Mouse (Mus musculus) olfactory bulb, adult 2 months (tissue): ENCODE measurements around the gene Bmpr1a. TPM values are rescaled to one million over a fixed set of nuclear protein-coding genes. Genes with fewer than 3 reads are reported as not detected.

Source experiments
- H3K27ac ChIP-seq: fragments of 200-500 bp; 2 replicates; pipeline ENCODE4 v1.5.1; 2012; ENCODE audit warnings: low read depth, low read length; ENCODE audit not compliant: insufficient read depth
- H3K4me1 ChIP-seq: fragments of 200-500 bp; 2 replicates; pipeline ENCODE4 v1.6.1; 2012; ENCODE audit warnings: low read length; ENCODE audit not compliant: control insufficient read depth, insufficient read depth
- H3K4me3 ChIP-seq: fragments of 200-500 bp; 2 replicates; pipeline ENCODE4 v1.5.1; 2012; ENCODE audit warnings: mild to moderate bottlenecking, low read depth, low read length, moderate library complexity; ENCODE audit not compliant: insufficient read depth
- CTCF ChIP-seq: fragments of 200-500 bp; IDR thresholded peaks from 2 replicates; pipeline ENCODE4 v1.5.1; 2012; ENCODE audit warnings: low read depth, mild to moderate bottlenecking, low read length, moderate library complexity; ENCODE audit not compliant: insufficient read depth
- POLR2A ChIP-seq: fragments of 200-500 bp; IDR thresholded peaks from 2 replicates; pipeline ENCODE4 v1.6.1; 2012; ENCODE audit warnings: mild to moderate bottlenecking, low read depth, low read length, moderate library complexity; ENCODE audit not compliant: insufficient read depth
- WGBS: fragments of 180-500 bp; shearing (Covaris S2); methylation state at CpG from one replicate; pipeline ENCODE4 v1.1.7; 2018; 5-methylcytosine and 5-hydroxymethylcytosine counted together
- polyA plus RNA-seq: library from polyadenylated mRNA; stranded (reverse); fragments of >200 nt; gene quantifications from 2 replicates; pipeline ENCODE4 v1.2.4, GENCODE M21; 2012; ENCODE audit warnings: low replicate concordance; ENCODE audit not compliant: missing spikeins, insufficient read depth, insufficient read length

The Bmpr1a gene
- polyA plus RNA-seq, 1 experiment = not detected

GRCm38 (mm10) chr14:34535883-34536282 is 32.7 kb upstream of the Bmpr1a start:
- no peak overlapping the region for H3K4me3 ChIP-seq
- TF ChIP-seq CTCF (no peak), POLR2A (no peak)
- WGBS = 91% methylated on average over 4 of the region's 4 CpGs
- no peak overlapping the region for H3K27ac ChIP-seq
- H3K4me1 ChIP-seq = peaks cover 4% of the 10 kb centered on the region

GRCm38 (mm10) chr14:34533537-34533936 is 30.4 kb upstream of the Bmpr1a start:
- 69% methylated on average over 5 of the region's 5 CpGs for WGBS
- no peak overlapping the region for H3K27ac ChIP-seq
- TF ChIP-seq CTCF (no peak), POLR2A (no peak)
- no peak overlapping the region for H3K4me3 ChIP-seq
- peaks cover 5% of the 10 kb centered on the region; the same call in 1 of the 2 replicates for H3K4me1 ChIP-seq

GRCm38 (mm10) chr14:34532536-34532935 is 29.4 kb upstream of the Bmpr1a start:
- H3K4me1 ChIP-seq = peaks cover 9% of the 10 kb centered on the region
- 88% methylated on average over 6 of the region's 6 CpGs for WGBS
- TF ChIP-seq CTCF (no peak), POLR2A (no peak)
- H3K27ac ChIP-seq = no peak overlapping the region
- no peak overlapping the region for H3K4me3 ChIP-seq

- no peak for TF ChIP-seq CTCF
- no peak for TF ChIP-seq POLR2A
- Histone ChIP-seq H3K4me1 (peaks cover 9% of the 10 kb centered on the region), H3K27ac (no peak overlapping the region), H3K4me3 (no peak overlapping the region)
- WGBS = 28% methylated on average over 8 of the region's 8 CpGs
Observed at GRCm38 (mm10) chr14:34528804-34529203, 25.7 kb upstream of the Bmpr1a start.

- Histone ChIP-seq H3K4me3 (no peak within 1 kb of the TSS), H3K4me1 (no peaks in the 10 kb centered on the region; the same call in 1 of the 2 replicates), H3K27ac (no peak within 1 kb of the TSS)
- WGBS = 86% methylated on average over 8 of the region's 8 CpGs
- TF ChIP-seq POLR2A = no peak
- TF ChIP-seq CTCF = no peak
Observed at GRCm38 (mm10) chr14:34522701-34523100, 19.6 kb upstream of the Bmpr1a start, which contains the start of gene 9230112D13Rik. Gene 9230112D13Rik, minus strand, starts transcription at chr14:34522801.

GRCm38 (mm10) chr14:34517959-34518544 is 14.9 kb upstream of the Bmpr1a start:
- WGBS = 92% methylated on average over 8 of the region's 8 CpGs
- no peak overlapping the region for H3K4me3 ChIP-seq
- H3K27ac ChIP-seq = no peak overlapping the region
- TF ChIP-seq POLR2A (no peak), CTCF (no peak)
- H3K4me1 ChIP-seq = peaks cover 3% of the 10 kb centered on the region; the same call in 1 of the 2 replicates

GRCm38 (mm10) chr14:34516960-34517577 is 13.9 kb upstream of the Bmpr1a start:
- TF ChIP-seq CTCF = no peak
- TF ChIP-seq POLR2A = no peak
- H3K4me3 ChIP-seq = no peak overlapping the region
- H3K4me1 ChIP-seq = peaks cover 3% of the 10 kb centered on the region; the same call in 1 of the 2 replicates
- H3K27ac ChIP-seq = no peak overlapping the region
- WGBS = 89% methylated on average over 10 of the region's 10 CpGs

GRCm38 (mm10) chr14:34515860-34516259 is 12.7 kb upstream of the Bmpr1a start:
- no peak overlapping the region for H3K27ac ChIP-seq
- whole genome bisulfite sequencing = 94% methylated on average over 5 of the region's 5 CpGs
- no peak for TF ChIP-seq CTCF
- no peak for TF ChIP-seq POLR2A
- peaks cover 3% of the 10 kb centered on the region; the same call in 1 of the 2 replicates for H3K4me1 ChIP-seq
- no peak overlapping the region for H3K4me3 ChIP-seq

- no peak overlapping the region for H3K27ac ChIP-seq
- WGBS = 66% methylated on average over 6 of the region's 6 CpGs
- no peak overlapping the region for H3K4me3 ChIP-seq
- H3K4me1 ChIP-seq = peaks cover 3% of the 10 kb centered on the region; the same call in 1 of the 2 replicates
- TF ChIP-seq CTCF = no peak
- TF ChIP-seq POLR2A = no peak
Observed at GRCm38 (mm10) chr14:34514120-34514519, 11.0 kb upstream of the Bmpr1a start.
